Mouse (Mus musculus): ENCODE results near the gene Gm43518.

The Gm43518 gene

GRCm38 (mm10) chr5:123927118-123927517 is at the start of gene Gm43518:
TSS of gene Gm43518 (plus strand) at chr5:123927418.
- DNase-seq: no peak

- DNase-seq: no peak
Measured at GRCm38 (mm10) chr5:123878056-123878455, 49.2 kb upstream of the Gm43518 start.

- no peak for DNase-seq
Measured at GRCm38 (mm10) chr5:123879928-123880327, 47.3 kb upstream of the Gm43518 start, which contains the start of gene Hcar1. TSS of gene Hcar1 (minus strand) at chr5:123880020.

- DNase-seq: no peak
Measured at GRCm38 (mm10) chr5:123880778-123881177, 46.4 kb upstream of the Gm43518 start.

- DNase-seq: no peak
Measured at GRCm38 (mm10) chr5:123883891-123884290, 43.3 kb upstream of the Gm43518 start.

GRCm38 (mm10) chr5:123884332-123884731 is 42.9 kb upstream of the Gm43518 start:
- no peak for DNase-seq

GRCm38 (mm10) chr5:123886365-123886764 is 40.9 kb upstream of the Gm43518 start:
- no peak for DNase-seq

GRCm38 (mm10) chr5:123890312-123890711 is 36.9 kb upstream of the Gm43518 start:
- no peak for DNase-seq

GRCm38 (mm10) chr5:123890987-123891386 is 36.2 kb upstream of the Gm43518 start:
- DNase-seq: no peak

- DNase-seq: peak; percentile 57
Measured at GRCm38 (mm10) chr5:123891669-123892068, 35.5 kb upstream of the Gm43518 start.

- no peak for DNase-seq
Measured at GRCm38 (mm10) chr5:123893520-123893919, 33.7 kb upstream of the Gm43518 start.

- DNase-seq: no peak
Measured at GRCm38 (mm10) chr5:123896395-123896794, 30.8 kb upstream of the Gm43518 start.

- no peak for DNase-seq
Measured at GRCm38 (mm10) chr5:123897352-123897751, 29.9 kb upstream of the Gm43518 start.

GRCm38 (mm10) chr5:123904059-123904672 is 23.1 kb upstream of the Gm43518 start:
- DNase-seq: no peak

- no peak for DNase-seq
Measured at GRCm38 (mm10) chr5:123906146-123906975, 20.9 kb upstream of the Gm43518 start.

GRCm38 (mm10) chr5:123906976-123907630 is 20.1 kb upstream of the Gm43518 start, which contains the start of gene Denr:
TSS of gene Denr (plus strand) at chr5:123907175.
- peak; percentile 100 for DNase-seq

GRCm38 (mm10) chr5:123907631-123907977 is 19.6 kb upstream of the Gm43518 start:
- no peak for DNase-seq

- no peak for DNase-seq
Measured at GRCm38 (mm10) chr5:123914852-123915251, 12.4 kb upstream of the Gm43518 start.

GRCm38 (mm10) chr5:123922112-123922511 is 5.1 kb upstream of the Gm43518 start:
- no peak for DNase-seq

- DNase-seq: peak; percentile 95
Measured at GRCm38 (mm10) chr5:123930508-123930989, 3.3 kb downstream of the Gm43518 start, which contains the start of gene Ccdc62. TSS of gene Ccdc62 (plus strand) at chr5:123930679.

- DNase-seq: no peak
Measured at GRCm38 (mm10) chr5:123931131-123931530, 3.9 kb downstream of the Gm43518 start.

GRCm38 (mm10) chr5:123932927-123933326 is 5.7 kb downstream of the Gm43518 start:
- no peak for DNase-seq

GRCm38 (mm10) chr5:123933556-123933955 is 6.3 kb downstream of the Gm43518 start:
- no peak for DNase-seq

All from right cerebral cortex, postnatal 14 days (tissue).